Mouse (Mus musculus): ENCODE results near the gene Ipo11.
A peak's percentile ranks its signal among the peaks of the same experiment; 100 is the strongest.

Gene Ipo11

DNA sequence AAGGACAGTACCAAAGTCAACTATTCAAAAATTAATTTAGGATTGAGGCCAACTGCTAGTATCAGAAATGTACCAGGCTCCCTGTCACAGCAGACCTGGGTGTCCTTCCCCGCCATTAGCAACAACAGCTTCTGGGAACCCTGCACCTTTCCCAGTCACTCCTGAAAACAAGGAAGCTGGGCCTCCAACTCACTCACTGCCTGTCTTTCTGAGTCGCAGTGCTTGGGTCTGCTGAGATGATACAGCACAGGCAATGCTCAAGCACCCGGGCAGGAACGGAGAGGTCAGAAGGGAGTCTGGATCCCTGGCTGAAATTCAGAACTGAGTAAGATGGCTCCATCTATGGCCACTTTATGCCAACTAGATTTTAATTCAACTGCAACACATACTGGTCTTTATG lies 123.2 kb downstream of the Ipo11 start:
- no peak for ATAC-seq (ENCODE audit: low TSS enrichment)

- no peak for ATAC-seq (ENCODE audit: low TSS enrichment)
These were observed 123.7 kb downstream of the Ipo11 start for GRCm38 (mm10) chr13:106813087-106813486.

DNA sequence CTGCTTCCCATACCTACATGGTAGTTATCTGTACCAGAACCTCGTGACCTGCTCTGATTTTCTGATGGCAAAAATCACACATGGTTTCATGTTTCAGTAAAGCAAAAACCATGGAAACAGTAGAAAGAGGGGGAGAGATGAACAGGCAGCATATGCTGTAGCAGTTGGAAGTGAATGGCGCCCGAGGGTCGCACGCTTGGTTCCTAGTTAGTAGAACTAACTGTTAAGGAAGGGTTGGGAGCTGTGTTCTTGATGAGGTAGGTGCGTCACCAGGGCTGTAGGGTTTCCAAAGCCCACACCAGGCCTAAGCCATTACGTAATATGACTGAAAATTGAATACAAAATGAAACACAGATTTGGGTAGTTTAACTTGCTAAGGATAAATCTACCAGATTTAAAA lies 126.6 kb downstream of the Ipo11 start:
- ATAC-seq (ENCODE audit: low TSS enrichment), result no peak

DNA sequence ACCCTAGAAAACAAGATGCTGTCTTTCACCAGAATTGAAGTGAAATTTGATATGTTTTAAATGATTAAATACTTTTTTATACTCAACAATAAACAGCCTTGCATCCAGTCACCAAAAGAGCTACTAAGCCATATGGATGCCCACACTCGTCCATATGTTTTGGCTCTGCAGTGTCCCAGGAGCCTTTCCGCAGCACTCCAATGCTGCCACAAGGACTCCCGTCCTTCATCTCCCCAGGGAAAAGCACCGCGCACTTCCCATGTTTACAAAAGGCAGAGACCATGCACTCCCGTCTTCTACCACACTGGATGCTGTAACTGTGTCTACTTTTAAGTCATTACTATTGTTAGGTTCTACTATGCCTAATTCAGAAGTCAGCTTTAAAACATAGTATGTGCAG lies 127.9 kb downstream of the Ipo11 start:
- peak; percentile 46 for ATAC-seq (ENCODE audit: low TSS enrichment)

GRCm38 (mm10) chr13:106808315-106808714 lies 128.4 kb downstream of the Ipo11 start:
- no peak for ATAC-seq (ENCODE audit: low TSS enrichment)

- ATAC-seq (ENCODE audit: low TSS enrichment), result 0 out of 2 replicates have a peak, but pooled peaks have one; percentile 18
These were observed 129.5 kb downstream of the Ipo11 start for GRCm38 (mm10) chr13:106807303-106807702.

GRCm38 (mm10) chr13:106805146-106805545 lies 131.6 kb downstream of the Ipo11 start:
- ATAC-seq (ENCODE audit: low TSS enrichment), result peak; percentile 84

DNA sequence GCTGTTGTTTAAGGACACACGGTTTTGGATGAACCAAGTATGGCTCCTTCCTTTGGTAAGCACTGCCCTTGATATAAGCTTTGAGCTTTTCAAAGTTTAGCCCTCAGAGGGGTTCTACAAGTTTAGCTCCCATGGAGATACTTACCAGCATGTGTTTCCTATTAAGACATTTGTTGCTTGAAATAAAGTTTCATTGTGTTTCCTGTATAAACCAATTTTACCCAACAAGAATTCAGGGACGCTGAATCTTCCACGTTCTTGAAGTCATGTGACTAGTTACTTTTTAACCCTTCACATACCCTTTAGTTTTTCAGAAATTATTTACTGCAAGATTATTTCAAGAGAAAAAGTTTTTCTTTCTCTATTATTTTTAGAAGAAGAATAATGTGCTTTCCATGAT lies 138.7 kb downstream of the Ipo11 start:
- ATAC-seq (ENCODE audit: low TSS enrichment), result no peak

DNA sequence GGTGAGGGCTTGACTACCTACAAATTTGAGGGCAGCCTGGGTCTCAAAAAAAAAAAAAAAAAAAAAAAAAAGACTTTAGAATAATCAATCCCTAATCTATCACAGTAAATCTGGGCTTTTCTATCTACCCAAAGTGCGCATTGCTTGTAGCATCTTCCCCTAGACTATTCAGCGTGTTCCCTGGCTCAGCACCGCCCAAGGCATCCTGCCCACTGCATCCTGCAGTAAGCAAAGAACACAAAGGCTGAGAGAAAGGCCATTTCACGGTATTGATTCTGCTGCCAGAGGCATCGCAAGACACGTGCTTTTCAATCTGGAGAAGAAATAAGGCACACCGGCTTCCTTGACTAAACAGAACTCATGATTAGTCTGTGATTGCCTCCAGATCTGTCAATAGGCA lies 147.9 kb downstream of the Ipo11 start:
- ATAC-seq (ENCODE audit: low TSS enrichment), result no peak

- peak; percentile 93 for ATAC-seq (ENCODE audit: low TSS enrichment)
These were observed 168.0 kb downstream of the Ipo11 start for GRCm38 (mm10) chr13:106768807-106769206.

DNA sequence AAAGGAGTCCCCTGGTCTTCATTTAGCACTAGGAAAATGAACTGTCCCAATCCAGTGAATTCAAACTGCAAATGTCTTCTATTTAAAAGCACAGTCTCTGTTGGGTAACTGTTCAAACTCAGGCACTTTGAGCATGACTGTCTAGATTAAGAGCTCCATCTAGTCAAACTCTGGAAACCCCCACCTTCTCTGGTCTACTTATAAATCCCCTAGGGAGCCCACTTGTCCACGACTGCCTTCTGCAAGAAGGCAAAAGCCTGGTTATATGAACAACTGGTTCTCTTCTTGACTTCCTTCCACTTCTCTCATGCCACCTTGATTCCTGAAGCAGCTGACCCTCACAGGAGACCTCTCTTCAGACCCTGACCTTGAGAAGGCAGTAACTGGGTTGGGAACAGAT lies 174.1 kb downstream of the Ipo11 start:
- no peak for ATAC-seq (ENCODE audit: low TSS enrichment)

- ATAC-seq (ENCODE audit: low TSS enrichment), result no peak
These were observed 175.1 kb downstream of the Ipo11 start for GRCm38 (mm10) chr13:106761661-106762060.

DNA sequence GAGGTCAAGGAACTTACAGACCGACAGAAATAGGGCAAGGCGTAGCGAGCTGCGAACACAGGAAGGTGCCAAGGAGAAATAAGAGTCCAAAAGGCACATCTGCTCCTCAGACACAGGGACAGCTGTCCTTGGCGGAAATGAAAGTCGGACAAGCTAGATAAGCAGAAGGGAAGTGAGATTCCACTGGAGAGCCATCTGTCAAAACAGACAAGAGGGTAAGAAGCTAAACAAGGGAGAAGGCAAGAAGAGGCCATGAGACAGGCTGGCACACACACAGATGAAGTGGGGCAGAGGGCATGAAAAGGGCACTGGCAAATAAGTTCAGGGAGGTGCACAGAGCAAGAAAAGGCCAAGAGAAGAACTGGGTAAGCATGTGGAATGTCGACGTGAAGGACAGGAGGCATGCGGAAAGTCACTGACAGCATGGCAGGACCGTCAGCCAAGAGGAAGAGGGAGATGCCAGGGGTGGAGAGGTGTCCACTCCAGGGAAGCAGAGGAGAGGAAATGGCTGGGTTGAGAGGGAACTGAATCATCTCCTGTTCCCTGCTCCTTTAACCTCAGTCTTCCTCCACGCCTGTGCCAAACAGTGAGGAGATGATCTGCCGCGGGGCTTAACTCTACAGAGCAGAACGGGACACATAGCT lies 176.4 kb downstream of the Ipo11 start:
- ATAC-seq (ENCODE audit: low TSS enrichment), result peak; percentile 60; the same call in 1 of the 2 replicates

- ATAC-seq (ENCODE audit: low TSS enrichment), result no peak
These were observed 180.9 kb downstream of the Ipo11 start for GRCm38 (mm10) chr13:106755892-106756291.

DNA sequence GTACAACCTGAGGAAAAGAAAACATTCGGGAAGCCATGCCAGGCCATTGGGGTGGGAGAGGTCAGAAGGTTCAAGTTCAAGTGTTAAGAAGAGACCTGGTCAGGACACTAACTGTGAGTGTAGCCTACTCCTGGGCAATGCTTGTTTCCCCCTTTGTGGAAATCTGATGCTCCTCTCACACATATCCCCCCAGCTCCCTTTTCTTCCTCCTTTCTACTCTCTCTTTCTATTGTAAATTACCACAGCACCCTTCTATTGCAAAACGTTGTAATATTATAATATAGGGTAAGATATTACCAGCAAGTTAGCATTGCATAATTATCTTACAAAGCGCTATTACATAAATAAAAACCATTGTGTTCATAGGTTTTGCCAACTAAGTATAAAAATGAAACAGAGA lies 182.5 kb downstream of the Ipo11 start:
- ATAC-seq (ENCODE audit: low TSS enrichment), result no peak

- ATAC-seq (ENCODE audit: low TSS enrichment), result no peak
These were observed 184.8 kb downstream of the Ipo11 start for GRCm38 (mm10) chr13:106751951-106752350.

GRCm38 (mm10) chr13:106746823-106747222 lies 189.9 kb downstream of the Ipo11 start:
- peak; percentile 93 for ATAC-seq (ENCODE audit: low TSS enrichment)

- no peak for ATAC-seq (ENCODE audit: low TSS enrichment)
These were observed 191.6 kb downstream of the Ipo11 start for GRCm38 (mm10) chr13:106745201-106745600.

All from frontal cortex, adult (tissue).